Mouse (Mus musculus) small intestine, adult 2 months (tissue): ENCODE measurements around the gene B430306N03Rik. TPM values are rescaled to one million over a fixed set of nuclear protein-coding genes. Genes with fewer than 3 reads are reported as not detected.

Experiments used
- H3K27ac ChIP-seq: fragments of 200-500 bp; 2 replicates; pipeline ENCODE4 v1.5.1; 2012; ENCODE audit warnings: low read depth, low read length, control low read depth, inconsistent platforms; ENCODE audit not compliant: insufficient read depth
- H3K27me3 ChIP-seq: fragments of 200-500 bp; 2 replicates; pipeline ENCODE4 v1.6.1; 2012; ENCODE audit warnings: mild to moderate bottlenecking, moderate library complexity, low read length, inconsistent platforms; ENCODE audit not compliant: control insufficient read depth, insufficient read depth
- H3K36me3 ChIP-seq: fragments of 200-500 bp; 2 replicates; pipeline ENCODE4 v1.6.1; 2012; ENCODE audit warnings: mild to moderate bottlenecking, low read length, control low read depth, inconsistent platforms; ENCODE audit not compliant: control insufficient read depth, insufficient read depth
- H3K4me1 ChIP-seq: fragments of 200-500 bp; 2 replicates; pipeline ENCODE4 v1.6.1; 2012; ENCODE audit warnings: low read length, inconsistent platforms, mixed read lengths; ENCODE audit not compliant: control insufficient read depth, insufficient read depth, insufficient read length
- H3K4me3 ChIP-seq: fragments of 200-500 bp; 2 replicates; pipeline ENCODE4 v1.5.1; 2012; ENCODE audit warnings: low read depth, mild to moderate bottlenecking, control low read depth, inconsistent platforms, low read length, moderate library complexity
- CTCF ChIP-seq: fragments of 200-500 bp; IDR thresholded peaks from 2 replicates; pipeline ENCODE4 v1.5.1; 2012; ENCODE audit warnings: low read depth, mild to moderate bottlenecking, control low read depth, inconsistent platforms, low read length, moderate library complexity, mixed read lengths; ENCODE audit not compliant: insufficient replicate concordance, insufficient read length; ENCODE audit errors: extremely low read depth
- POLR2A ChIP-seq: fragments of 200-500 bp; IDR thresholded peaks from 2 replicates; pipeline ENCODE4 v1.6.1; 2012; ENCODE audit warnings: low read depth, mild to moderate bottlenecking, control low read depth, inconsistent platforms, low read length, moderate library complexity
- WGBS: fragments of 180-500 bp; shearing (Covaris S2); methylation state at CpG from one replicate; pipeline ENCODE4 v1.1.7; 2018; 5-methylcytosine and 5-hydroxymethylcytosine counted together
- polyA plus RNA-seq: library from polyadenylated mRNA; depleted of rRNA; stranded (reverse); fragments of >200 nt; gene quantifications from 2 replicates; pipeline ENCODE4 v1.2.3, GENCODE M21; 2012

The B430306N03Rik gene
- polyA plus RNA-seq, 1 experiment, result 0.52 TPM

DNA sequence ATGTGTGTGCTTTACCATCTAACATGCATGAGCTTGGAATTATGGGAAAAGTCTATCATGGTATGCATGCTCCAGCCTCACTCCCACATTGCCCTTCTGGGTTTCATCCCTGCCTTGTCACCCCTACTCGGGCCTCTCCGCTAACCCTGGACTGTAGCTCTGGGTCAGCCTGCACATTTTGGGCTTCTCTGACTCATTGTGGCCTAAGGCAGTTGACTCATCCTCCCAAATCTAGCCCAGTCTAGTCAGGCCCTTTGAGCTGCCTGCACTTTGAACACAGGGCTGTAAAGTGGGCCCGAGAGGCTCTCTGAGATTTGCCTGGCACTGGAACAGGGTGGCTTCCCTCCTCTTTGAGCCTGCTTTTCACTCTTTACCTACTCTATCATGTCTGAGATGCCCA, 39.9 kb downstream of the B430306N03Rik start:
- Histone ChIP-seq H3K27me3 (no peaks in the 10 kb centered on the region), H3K27ac (no peak overlapping the region), H3K36me3 (no peaks in the 10 kb centered on the region), H3K4me1 (no peaks in the 10 kb centered on the region), H3K4me3 (no peak overlapping the region)
- TF ChIP-seq POLR2A, result no peak
- TF ChIP-seq CTCF, result no peak
- WGBS, result 65% methylated on average over 3 of the region's 3 CpGs

- Histone ChIP-seq H3K27me3 (no peaks in the 10 kb centered on the region), H3K4me3 (no peak overlapping the region), H3K36me3 (no peaks in the 10 kb centered on the region), H3K27ac (no peak overlapping the region), H3K4me1 (no peaks in the 10 kb centered on the region)
- TF ChIP-seq CTCF (no peak), POLR2A (no peak)
- WGBS, result 47% methylated on average over 2 of the region's 2 CpGs
These were observed 42.0 kb downstream of the B430306N03Rik start for GRCm38 (mm10) chr17:48357892-48358291.

DNA sequence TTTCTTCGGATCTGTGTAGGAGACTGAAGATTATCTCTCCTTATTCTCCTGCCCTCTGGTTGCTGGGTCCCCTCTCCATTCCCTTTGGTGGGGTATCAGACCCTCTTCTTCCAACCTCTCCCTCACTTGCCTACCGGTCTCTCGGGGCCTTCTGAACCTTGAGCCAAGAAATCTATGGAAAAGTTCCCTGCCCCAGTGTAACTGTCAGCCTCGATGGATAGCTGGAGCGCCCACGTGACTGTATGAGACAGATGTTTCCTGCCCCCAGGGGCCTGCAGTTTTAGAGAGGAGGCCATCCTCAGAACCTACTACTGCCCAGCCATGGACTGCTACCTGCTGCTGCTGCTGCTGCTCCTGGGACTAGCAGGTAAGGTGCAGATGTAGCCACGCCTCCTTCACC, 43.7 kb downstream of the B430306N03Rik start, which contains the start of gene Treml1:
Gene Treml1 (plus strand): TSS at position 301 of the 400 bp plus-strand sequence.
- no peak within 1 kb of the TSS for H3K4me3 ChIP-seq
- H3K36me3 ChIP-seq, result no peaks in the 10 kb centered on the region
- H3K27me3 ChIP-seq, result no peaks in the 10 kb centered on the region
- H3K4me1 ChIP-seq, result no peaks in the 10 kb centered on the region
- no peak for TF ChIP-seq POLR2A
- no peak for TF ChIP-seq CTCF
- WGBS, result 73% methylated on average over 7 of the region's 7 CpGs
- no peak within 1 kb of the TSS for H3K27ac ChIP-seq

DNA sequence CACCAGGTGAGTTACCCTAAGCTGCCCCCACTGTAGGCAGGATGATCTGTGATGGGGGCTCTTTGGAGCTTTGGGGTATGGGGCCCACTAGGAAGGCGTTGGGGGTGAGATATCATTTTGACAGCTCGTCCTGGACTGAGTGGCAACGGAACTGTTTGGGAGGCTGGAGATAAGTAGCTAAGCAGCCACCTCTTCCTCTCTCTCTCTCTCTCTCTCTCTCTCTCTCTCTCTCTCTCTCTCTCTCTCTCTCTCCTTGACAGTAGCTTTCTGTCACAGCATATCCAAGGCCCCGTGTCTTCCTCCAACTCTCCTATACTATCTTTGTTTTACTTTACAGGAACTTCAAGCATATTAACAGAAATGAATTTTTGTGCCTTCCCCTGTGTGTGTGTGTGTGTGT, 44.5 kb downstream of the B430306N03Rik start:
- Histone ChIP-seq H3K36me3 (no peaks in the 10 kb centered on the region), H3K27ac (no peak overlapping the region), H3K27me3 (no peaks in the 10 kb centered on the region), H3K4me3 (no peak overlapping the region), H3K4me1 (no peaks in the 10 kb centered on the region)
- no peak for TF ChIP-seq POLR2A
- no peak for TF ChIP-seq CTCF
- WGBS, result 39% methylated on average over 4 of the region's 4 CpGs

DNA sequence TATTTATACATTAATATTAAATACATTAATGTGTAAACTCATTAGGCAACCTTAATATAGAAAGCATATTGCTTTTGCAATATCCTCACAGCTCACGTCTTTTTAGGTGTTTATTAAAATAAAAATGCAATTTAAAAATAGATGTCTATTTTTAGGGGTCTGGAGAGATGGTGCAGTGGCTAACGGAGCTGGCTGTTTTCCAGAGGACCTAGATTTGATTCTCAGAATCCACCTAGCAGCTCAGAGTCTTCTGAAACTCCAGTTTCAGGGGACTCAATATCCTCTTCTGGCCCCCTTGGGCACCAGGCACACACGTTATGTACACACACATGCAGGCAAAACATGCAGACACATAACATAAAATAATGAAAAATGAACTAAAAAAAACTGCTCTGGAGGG, 46.4 kb downstream of the B430306N03Rik start:
- WGBS, result 63% methylated on average over 3 of the region's 3 CpGs
- H3K27ac ChIP-seq, result no peak overlapping the region
- TF ChIP-seq CTCF (no peak), POLR2A (no peak)
- no peak overlapping the region for H3K4me3 ChIP-seq
- H3K36me3 ChIP-seq, result no peaks in the 10 kb centered on the region
- H3K27me3 ChIP-seq, result no peaks in the 10 kb centered on the region
- no peaks in the 10 kb centered on the region for H3K4me1 ChIP-seq

- WGBS, result 77% methylated on average over 8 of the region's 8 CpGs
- Histone ChIP-seq H3K36me3 (no peaks in the 10 kb centered on the region), H3K27ac (no peak overlapping the region), H3K4me3 (no peak overlapping the region), H3K27me3 (no peaks in the 10 kb centered on the region), H3K4me1 (no peaks in the 10 kb centered on the region)
- TF ChIP-seq POLR2A (no peak), CTCF (no peak)
These were observed 47.0 kb downstream of the B430306N03Rik start for GRCm38 (mm10) chr17:48362966-48363365.

DNA sequence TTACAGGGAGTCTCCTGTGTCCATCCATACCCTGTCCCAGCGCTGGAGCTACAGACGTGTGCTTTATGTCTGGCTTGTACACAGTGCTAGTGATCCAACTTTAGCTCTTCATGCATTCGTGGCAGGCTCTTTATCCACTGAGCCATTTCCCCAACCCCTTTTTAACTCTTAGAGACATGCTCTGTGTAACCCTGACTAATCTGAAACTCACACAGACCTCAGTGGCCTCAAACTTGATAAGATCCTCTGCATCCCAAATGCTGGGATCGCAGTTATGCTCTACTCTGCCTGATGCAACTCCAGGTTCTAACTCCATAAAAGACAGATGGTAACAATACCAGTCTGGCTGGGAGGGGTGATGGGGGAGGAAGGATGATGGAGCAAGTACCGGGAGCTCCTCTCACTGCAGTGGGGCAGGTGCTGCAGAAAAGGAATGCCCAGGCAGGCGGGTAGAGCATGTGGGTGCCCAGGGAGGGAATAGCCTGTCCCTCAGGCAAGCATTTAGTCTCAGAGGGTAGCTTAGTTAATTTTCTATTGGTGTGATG, 47.6 kb downstream of the B430306N03Rik start:
- H3K27me3 ChIP-seq, result no peaks in the 10 kb centered on the region
- H3K36me3 ChIP-seq, result no peaks in the 10 kb centered on the region
- H3K27ac ChIP-seq, result no peak overlapping the region
- no peak for TF ChIP-seq CTCF
- no peak for TF ChIP-seq POLR2A
- WGBS, result 68% methylated on average over 6 of the region's 6 CpGs
- no peak overlapping the region for H3K4me3 ChIP-seq
- H3K4me1 ChIP-seq, result no peaks in the 10 kb centered on the region
